8 mouse cellular contexts compared by ENCODE assay signal in the genomic region with DNA sequence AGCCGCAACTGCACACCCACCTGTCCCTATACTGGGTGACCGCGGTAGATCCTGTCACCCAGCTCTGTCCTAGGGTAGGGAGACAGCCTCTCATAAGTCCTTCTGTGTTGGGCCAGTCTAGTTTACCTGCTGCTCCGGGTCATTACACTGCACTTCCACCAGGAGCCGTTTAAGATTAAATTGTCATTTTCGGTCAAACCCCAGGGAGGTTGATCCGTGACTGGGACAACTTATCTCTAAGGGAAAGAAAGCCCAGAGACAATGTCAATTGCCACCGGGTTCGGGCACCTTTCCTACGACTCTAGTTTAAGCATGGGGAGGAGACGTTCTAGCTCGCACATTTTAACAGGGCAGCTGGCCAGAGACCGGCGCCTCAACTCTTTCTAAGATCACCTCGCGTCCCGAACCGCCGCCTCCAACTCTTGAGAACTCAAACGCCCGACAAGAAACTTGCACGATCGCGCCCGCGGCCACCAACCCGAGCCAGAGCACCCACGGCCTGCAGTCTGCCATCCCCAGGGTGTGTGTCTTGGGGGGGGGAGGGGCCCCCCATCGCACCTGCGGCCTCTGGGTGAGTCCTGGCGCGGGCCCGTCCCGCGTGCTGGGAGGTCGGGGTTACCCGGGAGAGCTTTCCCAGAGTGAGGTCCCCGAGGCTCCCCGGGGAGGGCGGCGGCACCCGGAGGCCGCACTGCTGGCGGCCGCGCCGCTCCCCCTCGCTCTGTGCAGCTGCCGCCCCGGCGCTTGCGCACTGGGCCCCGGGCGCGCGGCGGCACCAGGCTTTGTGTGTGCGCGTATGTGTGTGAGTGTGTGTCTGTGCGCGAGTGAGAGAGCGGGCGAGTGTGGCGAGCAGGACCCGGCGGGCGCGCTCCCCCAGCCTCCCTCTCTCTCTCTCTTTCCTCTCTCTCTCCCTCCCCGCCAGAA. TPM values are rescaled to one million over a fixed set of nuclear protein-coding genes. Genes with fewer than 3 reads are reported as not detected.
DNase-seq lines count a peak whose midpoint lies in the region; ATAC-seq and TF ChIP-seq lines count a peak whose summit lies in the region.

TSS of gene Bcl7a (plus strand) at position 128 of the 921 bp plus-strand sequence.

- under 1% methylated on average over 68 of the region's 69 CpGs for WGBS in heart, embryonic 10.5 days
- 1% methylated on average over 68 of the region's 69 CpGs for WGBS in kidney, embryonic 14.5 days
- WGBS in limb, embryonic 14.5 days, result under 1% methylated on average over 42 of the region's 69 CpGs
- under 1% methylated on average over 66 of the region's 69 CpGs for WGBS in midbrain, embryonic 16.5 days

- TF ChIP-seq CTCF in C2C12 (IDR thresholded peaks at IDR 0.05; ENCODE audit: control insufficient read depth, insufficient read depth, insufficient read length), result no peak
- no peak for TF ChIP-seq CTCF in embryonic fibroblast, embryonic 13.5 days (IDR thresholded peaks at IDR 0.05; ENCODE audit: borderline replicate concordance, insufficient read depth, low read length)

- peaks cover 36% of the 10 kb centered on the region for H3K79me2 ChIP-seq in C2C12 (ENCODE audit: control insufficient read depth, insufficient read depth)

- H3K36me3 ChIP-seq in C2C12 (ENCODE audit: control insufficient read depth, insufficient read depth), result no peaks in the 10 kb centered on the region
- H3K36me3 ChIP-seq in heart, embryonic 10.5 days, result 0 out of 2 replicates have a peak, but pooled peaks cover 6% of the 10 kb centered on the region
- peaks cover 4% of the 10 kb centered on the region; the same call in 1 of the 2 replicates for H3K36me3 ChIP-seq in kidney, embryonic 14.5 days (ENCODE audit: control insufficient read depth, insufficient read depth, low read length)
- no peaks in the 10 kb centered on the region for H3K36me3 ChIP-seq in limb, embryonic 14.5 days (ENCODE audit: control insufficient read depth, insufficient read depth, low read length)
- H3K36me3 ChIP-seq in midbrain, embryonic 16.5 days (ENCODE audit: control insufficient read depth, insufficient read depth, low read length), result no peaks in the 10 kb centered on the region

- H3K79me3 ChIP-seq in C2C12 (ENCODE audit: low read depth), result peaks cover 7% of the 10 kb centered on the region

- no peaks in the 10 kb centered on the region for H3K9me3 ChIP-seq in heart, embryonic 10.5 days
- no peaks in the 10 kb centered on the region for H3K9me3 ChIP-seq in kidney, embryonic 14.5 days (ENCODE audit: control insufficient read depth, low read length)
- H3K9me3 ChIP-seq in limb, embryonic 14.5 days (ENCODE audit: control insufficient read depth, low read length), result no peaks in the 10 kb centered on the region
- no peaks in the 10 kb centered on the region for H3K9me3 ChIP-seq in midbrain, embryonic 16.5 days (replicated peaks; ENCODE audit: control insufficient read depth, low read length, poor library complexity, severe bottlenecking)

- peak within 1 kb of the TSS; percentile 70 for H3K27ac ChIP-seq in embryonic fibroblast, embryonic 13.5 days (ENCODE audit: insufficient read depth, low read length)
- H3K27ac ChIP-seq in heart, embryonic 10.5 days, result peak within 1 kb of the TSS; percentile 97
- peak within 1 kb of the TSS; percentile 99 for H3K27ac ChIP-seq in kidney, embryonic 14.5 days (ENCODE audit: low read depth, low read length)
- H3K27ac ChIP-seq in limb, embryonic 14.5 days (replicated peaks; ENCODE audit: low read depth, low read length), result peak within 1 kb of the TSS; percentile 97
- H3K27ac ChIP-seq in midbrain, embryonic 16.5 days (ENCODE audit: low read length), result peak within 1 kb of the TSS; percentile 98

- peak within 1 kb of the TSS; percentile 63 for H3K4me3 ChIP-seq in C2C12 (ENCODE audit: insufficient read depth, poor library complexity, severe bottlenecking)
- peak within 1 kb of the TSS; percentile 67 for H3K4me3 ChIP-seq in embryonic fibroblast, embryonic 13.5 days (ENCODE audit: insufficient read depth, low read length)
- peak within 1 kb of the TSS; percentile 93 for H3K4me3 ChIP-seq in heart, embryonic 10.5 days
- peak within 1 kb of the TSS; percentile 88 for H3K4me3 ChIP-seq in kidney, embryonic 14.5 days (ENCODE audit: low read length)
- peak within 1 kb of the TSS; percentile 91 for H3K4me3 ChIP-seq in limb, embryonic 14.5 days (replicated peaks; ENCODE audit: low read length)
- H3K4me3 ChIP-seq in midbrain, embryonic 16.5 days (ENCODE audit: low read depth, low read length), result peak within 1 kb of the TSS; percentile 88

- H3K4me1 ChIP-seq in embryonic fibroblast, embryonic 13.5 days (ENCODE audit: control insufficient read depth, insufficient read depth, low read length), result no peaks in the 10 kb centered on the region
- H3K4me1 ChIP-seq in heart, embryonic 10.5 days, result peaks cover 27% of the 10 kb centered on the region
- peaks cover 19% of the 10 kb centered on the region for H3K4me1 ChIP-seq in kidney, embryonic 14.5 days (ENCODE audit: control insufficient read depth, insufficient read depth, low read length)
- H3K4me1 ChIP-seq in limb, embryonic 14.5 days (ENCODE audit: control insufficient read depth, insufficient read depth, low read length), result peaks cover 12% of the 10 kb centered on the region
- peaks cover 24% of the 10 kb centered on the region for H3K4me1 ChIP-seq in midbrain, embryonic 16.5 days (ENCODE audit: control insufficient read depth, insufficient read depth, low read length)

- no peaks in the 10 kb centered on the region for H3K27me3 ChIP-seq in C2C12 (ENCODE audit: control insufficient read depth, insufficient read depth, insufficient read length)
- no peaks in the 10 kb centered on the region for H3K27me3 ChIP-seq in heart, embryonic 10.5 days (ENCODE audit: insufficient read depth, poor library complexity, severe bottlenecking)
- no peaks in the 10 kb centered on the region for H3K27me3 ChIP-seq in kidney, embryonic 14.5 days (ENCODE audit: control insufficient read depth, insufficient read depth, low read length)
- no peaks in the 10 kb centered on the region for H3K27me3 ChIP-seq in limb, embryonic 14.5 days (ENCODE audit: control insufficient read depth, insufficient read depth, low read length)
- H3K27me3 ChIP-seq in midbrain, embryonic 16.5 days (ENCODE audit: control insufficient read depth, insufficient read depth, low read depth, low read length), result no peaks in the 10 kb centered on the region

- peak; percentile 71 for TF ChIP-seq POLR2A in embryonic fibroblast, embryonic 13.5 days (IDR thresholded peaks at IDR 0.05; ENCODE audit: low read depth, low read length)
- peak; percentile 35; the same call in 1 of the 2 replicates for TF ChIP-seq POLR2A in limb, embryonic 14.5 days (IDR thresholded peaks at IDR 0.05; ENCODE audit: borderline replicate concordance, extremely low read depth, insufficient read depth, insufficient read length)

- peak; percentile 82 for ATAC-seq in kidney, embryonic 14.5 days (ENCODE audit: low FRiP score, low TSS enrichment)
- ATAC-seq in limb, embryonic 14.5 days (ENCODE audit: low FRiP score, low read depth), result peak; percentile 87
- ATAC-seq in midbrain, embryonic 16.5 days, result peak; percentile 87

- peak within 1 kb of the TSS; percentile 95 for H3ac ChIP-seq in C2C12 (ENCODE audit: control insufficient read depth, insufficient read length, low read depth)

- DNase-seq in brain, adult 2 months (ENCODE audit: low read depth, low spot score), result peak; percentile 96
- DNase-seq in heart, embryonic 10.5 days (ENCODE audit: low spot score), result peak; percentile 92
- DNase-seq in limb, embryonic 14.5 days (ENCODE audit: low spot score), result peak; percentile 84
- peak; percentile 84 to 88 for DNase-seq in spleen, postnatal 10 days (ENCODE audit: low spot score in 2 of 2)

- H3K9ac ChIP-seq in kidney, embryonic 14.5 days (ENCODE audit: low read depth, low read length), result peak within 1 kb of the TSS; percentile 98
- H3K9ac ChIP-seq in limb, embryonic 14.5 days (ENCODE audit: low read depth, low read length, severe bottlenecking), result peak within 1 kb of the TSS; percentile 95
- H3K9ac ChIP-seq in midbrain, embryonic 16.5 days (ENCODE audit: low read depth, low read length), result peak within 1 kb of the TSS; percentile 96

- peak within 1 kb of the TSS; percentile 80 for H3K4me2 ChIP-seq in kidney, embryonic 14.5 days (replicated peaks; ENCODE audit: low read depth, low read length)
- peak within 1 kb of the TSS; percentile 81 for H3K4me2 ChIP-seq in limb, embryonic 14.5 days (replicated peaks; ENCODE audit: low read depth, low read length, severe bottlenecking)
- peak within 1 kb of the TSS; percentile 96 for H3K4me2 ChIP-seq in midbrain, embryonic 16.5 days (ENCODE audit: low read length)

TF ChIP-seq in C2C12, 6 proteins besides CTCF, POLR2A, EP300 and RAD21:
- TF ChIP-seq CEBPB (IDR thresholded peaks at IDR 0.05; ENCODE audit: low read depth) (no peak), USF1 (IDR thresholded peaks at IDR 0.05; ENCODE audit: low read depth) (no peak), FOSL1 (IDR thresholded peaks at IDR 0.05; ENCODE audit: insufficient read depth, low read length, poor library complexity, severe bottlenecking) (no peak), MAX (IDR thresholded peaks at IDR 0.05) (peak; percentile 9), MYOD1 (IDR thresholded peaks at IDR 0.05; ENCODE audit: control insufficient read depth, insufficient read length, low read depth) (peak; percentile 28), MYOG (IDR thresholded peaks at IDR 0.05; ENCODE audit: control insufficient read depth, extremely low read depth, insufficient read length) (no peak)
TF ChIP-seq in C2C12: peak in this region for 2.

RNA-seq across cellular contexts. Expression of gene Bcl7a, which starts in this region (rescaled TPM):
- 5.6 TPM for polyA plus RNA-seq in C2C12 (2012; fragmentation: generic; extraction: Trizol)
- 9.9 and 11.2 TPM in 2 replicates for polyA plus RNA-seq in embryonic fibroblast, embryonic 13.5 days (2011; ENCODE audit: insufficient read length, low read depth, missing spikeins)
- polyA plus RNA-seq in heart, embryonic 10.5 days (2016; fragmentation: Nextera tagmentation; extraction: Ambion mirVana), result 16.3 and 21.9 TPM in 2 replicates
- 39.4 and 43.2 TPM in 2 replicates for polyA plus RNA-seq in kidney, embryonic 14.5 days (2014; fragmentation: Nextera tagmentation; extraction: Ambion mirVana)
- polyA plus RNA-seq in limb, embryonic 14.5 days (2012; rRNA removed), result 28.3 and 31.4 TPM in 2 replicates
- polyA plus RNA-seq in limb, embryonic 14.5 days (2014; fragmentation: Nextera tagmentation; extraction: Ambion mirVana), result 20.1 and 25.4 TPM in 2 replicates
- polyA plus RNA-seq in midbrain, embryonic 16.5 days (2015; fragmentation: Nextera tagmentation; extraction: Ambion mirVana), result 34.1 and 36.7 TPM in 2 replicates

Comparison
In these comparisons a context has a peak if more than half of its experiments do, and no peak if none do; other contexts are left out.
1. Peak in every context shown above with its lines: DNase-seq, ATAC-seq, H3K4me3 ChIP-seq and H3K27ac ChIP-seq.